Mouse (Mus musculus): Measurements from ENCODE around the gene Cryzl1. TPM values are rescaled to one million over a fixed set of nuclear protein-coding genes. Genes with fewer than 3 reads are reported as not detected.

Cryzl1 gene
- polyA plus RNA-seq, 1 experiment: 11.6 TPM

- no peak for DNase-seq (ENCODE audit: low read depth in 1 of 2, low spot score in 2 of 2)
- TF ChIP-seq POLR2A (IDR thresholded peaks at IDR 0.05; ENCODE audit: low read depth, low read length) (no peak), CTCF (IDR thresholded peaks at IDR 0.05; ENCODE audit: extremely low read depth, insufficient read depth, insufficient read length, insufficient replicate concordance) (no peak)
- Histone ChIP-seq H3K27me3 (ENCODE audit: control insufficient read depth, insufficient read depth, low read length) (no peaks in the 10 kb centered on the region), H3K27ac (ENCODE audit: insufficient read depth, low read length) (no peak overlapping the region), H3K4me1 (ENCODE audit: control insufficient read depth, insufficient read depth, insufficient read length) (no peaks in the 10 kb centered on the region; the same call in 1 of the 2 replicates), H3K4me3 (ENCODE audit: extremely low read depth, insufficient read depth, insufficient read length) (no peak overlapping the region), H3K36me3 (ENCODE audit: control insufficient read depth, insufficient read depth, low read length) (peaks cover 71% of the 10 kb centered on the region)
- 94% methylated on average over 5 of the region's 5 CpGs for WGBS
Observed at GRCm38 (mm10) chr16:91658471-91658870, 70.3 kb downstream of the Cryzl1 start.

- Histone ChIP-seq H3K27me3 (ENCODE audit: control insufficient read depth, insufficient read depth, low read length) (no peaks in the 10 kb centered on the region), H3K4me1 (ENCODE audit: control insufficient read depth, insufficient read depth, insufficient read length) (no peaks in the 10 kb centered on the region; the same call in 1 of the 2 replicates), H3K36me3 (ENCODE audit: control insufficient read depth, insufficient read depth, low read length) (peaks cover 68% of the 10 kb centered on the region), H3K27ac (ENCODE audit: insufficient read depth, low read length) (no peak overlapping the region), H3K4me3 (ENCODE audit: extremely low read depth, insufficient read depth, insufficient read length) (no peak overlapping the region)
- DNase-seq (ENCODE audit: low read depth in 1 of 2, low spot score in 2 of 2): no peak
- TF ChIP-seq POLR2A (IDR thresholded peaks at IDR 0.05; ENCODE audit: low read depth, low read length) (no peak), CTCF (IDR thresholded peaks at IDR 0.05; ENCODE audit: extremely low read depth, insufficient read depth, insufficient read length, insufficient replicate concordance) (no peak)
- WGBS: 98% methylated on average over 17 of the region's 17 CpGs
Observed at GRCm38 (mm10) chr16:91657285-91657684, 71.5 kb downstream of the Cryzl1 start.

- no peak overlapping the region for H3K4me3 ChIP-seq (ENCODE audit: extremely low read depth, insufficient read depth, insufficient read length)
- 99% methylated on average over 9 of the region's 9 CpGs for WGBS
- no peak overlapping the region for H3K27ac ChIP-seq (ENCODE audit: insufficient read depth, low read length)
- H3K27me3 ChIP-seq (ENCODE audit: control insufficient read depth, insufficient read depth, low read length): no peaks in the 10 kb centered on the region
- TF ChIP-seq POLR2A (IDR thresholded peaks at IDR 0.05; ENCODE audit: low read depth, low read length) (no peak), CTCF (IDR thresholded peaks at IDR 0.05; ENCODE audit: extremely low read depth, insufficient read depth, insufficient read length, insufficient replicate concordance) (no peak)
- H3K36me3 ChIP-seq (ENCODE audit: control insufficient read depth, insufficient read depth, low read length): peaks cover 65% of the 10 kb centered on the region
- no peak for DNase-seq (ENCODE audit: low read depth in 1 of 2, low spot score in 2 of 2)
- H3K4me1 ChIP-seq (ENCODE audit: control insufficient read depth, insufficient read depth, insufficient read length): no peaks in the 10 kb centered on the region; the same call in 1 of the 2 replicates
Observed at GRCm38 (mm10) chr16:91655285-91655684, 73.5 kb downstream of the Cryzl1 start.

DNA sequence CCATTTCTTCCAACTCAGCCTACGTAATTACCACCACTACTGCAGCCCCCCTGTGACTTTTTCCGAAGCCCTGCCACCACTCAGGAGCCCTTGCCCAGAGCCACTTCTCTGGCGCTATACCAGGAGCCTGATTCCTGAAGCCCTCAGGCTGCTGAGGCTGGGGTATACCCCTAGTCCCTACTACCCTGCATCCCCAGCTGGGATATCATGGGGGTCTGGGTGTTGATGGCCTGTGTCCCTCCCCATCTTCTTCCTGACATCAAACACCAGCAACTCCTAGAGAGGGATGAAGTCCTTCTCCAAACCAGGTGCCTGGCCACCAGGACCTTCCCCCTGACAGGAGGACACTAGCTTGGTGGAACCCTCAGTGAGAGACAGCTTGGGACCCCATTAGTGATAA is 76.6 kb downstream of the Cryzl1 start:
- H3K27me3 ChIP-seq (ENCODE audit: control insufficient read depth, insufficient read depth, low read length): no peaks in the 10 kb centered on the region
- peaks cover 6% of the 10 kb centered on the region for H3K4me1 ChIP-seq (ENCODE audit: control insufficient read depth, insufficient read depth, insufficient read length)
- TF ChIP-seq POLR2A (IDR thresholded peaks at IDR 0.05; ENCODE audit: low read depth, low read length) (no peak), CTCF (IDR thresholded peaks at IDR 0.05; ENCODE audit: extremely low read depth, insufficient read depth, insufficient read length, insufficient replicate concordance) (no peak)
- H3K27ac ChIP-seq (ENCODE audit: insufficient read depth, low read length): no peak overlapping the region
- peaks cover 38% of the 10 kb centered on the region for H3K36me3 ChIP-seq (ENCODE audit: control insufficient read depth, insufficient read depth, low read length)
- 92% methylated on average over 3 of the region's 3 CpGs for WGBS
- DNase-seq (ENCODE audit: low read depth in 1 of 2, low spot score in 2 of 2): no peak
- H3K4me3 ChIP-seq (ENCODE audit: extremely low read depth, insufficient read depth, insufficient read length): no peak overlapping the region

DNA sequence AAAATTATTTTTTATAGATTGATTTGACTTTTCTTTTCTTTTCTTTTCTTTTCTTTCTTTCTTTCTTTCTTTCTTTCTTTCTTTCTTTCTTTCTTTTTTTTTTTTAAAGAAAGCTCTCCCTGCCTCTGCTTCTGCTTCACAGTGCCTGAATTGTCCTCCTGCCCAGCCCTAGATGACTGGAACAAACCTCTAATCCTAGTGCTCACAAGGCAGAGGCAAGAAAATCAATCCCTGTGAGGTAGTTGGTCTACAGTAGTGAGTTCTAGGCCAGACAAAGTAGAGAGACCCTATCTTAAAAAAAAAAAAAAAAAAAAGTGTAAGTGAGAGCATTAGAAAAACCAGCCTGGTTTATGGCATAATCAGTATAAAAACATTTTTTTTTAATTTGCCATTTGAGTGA is 79.0 kb downstream of the Cryzl1 start:
- Histone ChIP-seq H3K36me3 (ENCODE audit: control insufficient read depth, insufficient read depth, low read length) (peaks cover 15% of the 10 kb centered on the region), H3K27me3 (ENCODE audit: control insufficient read depth, insufficient read depth, low read length) (no peaks in the 10 kb centered on the region), H3K27ac (ENCODE audit: insufficient read depth, low read length) (no peak overlapping the region), H3K4me3 (ENCODE audit: extremely low read depth, insufficient read depth, insufficient read length) (no peak overlapping the region), H3K4me1 (ENCODE audit: control insufficient read depth, insufficient read depth, insufficient read length) (peaks cover 6% of the 10 kb centered on the region)
- TF ChIP-seq CTCF (IDR thresholded peaks at IDR 0.05; ENCODE audit: extremely low read depth, insufficient read depth, insufficient read length, insufficient replicate concordance) (no peak), POLR2A (IDR thresholded peaks at IDR 0.05; ENCODE audit: low read depth, low read length) (no peak)
- DNase-seq (ENCODE audit: low read depth in 1 of 2, low spot score in 2 of 2): no peak

GRCm38 (mm10) chr16:91649246-91649645 is 79.5 kb downstream of the Cryzl1 start:
- no peak for TF ChIP-seq POLR2A (IDR thresholded peaks at IDR 0.05; ENCODE audit: low read depth, low read length)
- no peak for TF ChIP-seq CTCF (IDR thresholded peaks at IDR 0.05; ENCODE audit: extremely low read depth, insufficient read depth, insufficient read length, insufficient replicate concordance)
- H3K36me3 ChIP-seq (ENCODE audit: control insufficient read depth, insufficient read depth, low read length): peaks cover 13% of the 10 kb centered on the region
- DNase-seq (ENCODE audit: low read depth in 1 of 2, low spot score in 2 of 2): no peak
- no peak overlapping the region for H3K4me3 ChIP-seq (ENCODE audit: extremely low read depth, insufficient read depth, insufficient read length)
- peaks cover 6% of the 10 kb centered on the region for H3K4me1 ChIP-seq (ENCODE audit: control insufficient read depth, insufficient read depth, insufficient read length)
- no peak overlapping the region for H3K27ac ChIP-seq (ENCODE audit: insufficient read depth, low read length)
- H3K27me3 ChIP-seq (ENCODE audit: control insufficient read depth, insufficient read depth, low read length): no peaks in the 10 kb centered on the region
- 40% methylated on average over 3 of the region's 3 CpGs for WGBS

DNA sequence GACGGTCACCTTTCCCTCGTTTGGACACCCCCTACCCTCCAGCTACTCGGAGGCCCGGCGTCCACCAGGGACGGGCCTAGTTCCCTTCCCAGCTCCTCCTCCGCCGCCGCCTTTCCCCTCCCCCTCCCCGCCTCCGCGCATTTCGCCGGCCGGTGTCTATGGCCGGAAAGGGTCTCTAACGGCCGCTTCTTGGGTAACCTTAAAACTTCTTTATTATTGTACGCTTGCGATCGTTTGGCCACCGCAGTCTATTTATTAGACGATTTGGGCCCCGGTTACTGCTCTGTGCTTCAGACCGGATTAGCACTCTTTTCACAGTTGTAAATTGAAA is 80.6 kb downstream of the Cryzl1 start:
- Histone ChIP-seq H3K27me3 (ENCODE audit: control insufficient read depth, insufficient read depth, low read length) (no peaks in the 10 kb centered on the region), H3K4me1 (ENCODE audit: control insufficient read depth, insufficient read depth, insufficient read length) (peaks cover 6% of the 10 kb centered on the region), H3K27ac (ENCODE audit: insufficient read depth, low read length) (peak overlapping the region; percentile 98), H3K4me3 (ENCODE audit: extremely low read depth, insufficient read depth, insufficient read length) (peak overlapping the region; percentile 93), H3K36me3 (ENCODE audit: control insufficient read depth, insufficient read depth, low read length) (peaks cover 10% of the 10 kb centered on the region)
- DNase-seq (ENCODE audit: low read depth in 1 of 2, low spot score in 2 of 2): peak in 1 of 2 experiments; percentile 76
- TF ChIP-seq POLR2A (IDR thresholded peaks at IDR 0.05; ENCODE audit: low read depth, low read length): no peak
- TF ChIP-seq CTCF (IDR thresholded peaks at IDR 0.05; ENCODE audit: extremely low read depth, insufficient read depth, insufficient read length, insufficient replicate concordance): no peak
- 2% methylated on average over 24 of the region's 25 CpGs for WGBS
